Mouse (Mus musculus): ENCODE measurements at regions not wholly inside any gene's neighbourhood (a gene's known extent, or its start where the extent isn't known, plus 50 kb on each side); places are given as distances from the start of the nearest gene placed in this dataset.

DNA sequence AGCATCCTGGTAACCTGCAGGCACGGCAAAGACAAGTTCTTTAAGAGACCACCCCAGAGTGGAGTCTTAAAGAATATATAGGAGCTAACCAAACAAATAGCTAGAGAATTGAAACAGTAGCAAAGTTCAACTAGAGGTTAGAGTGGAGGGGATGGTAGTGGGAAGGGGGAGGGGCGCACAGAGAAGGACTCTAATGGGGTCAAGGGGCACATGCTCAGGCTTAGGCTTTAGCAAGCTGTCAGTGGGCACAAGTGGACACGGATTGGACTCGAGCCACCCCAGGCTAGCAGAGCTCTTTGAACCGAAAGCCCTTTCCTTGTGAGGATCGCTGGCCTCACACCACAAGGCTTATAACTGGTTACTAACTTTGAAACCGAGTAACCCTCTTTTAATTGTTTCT, 53.4 kb upstream of the Sipa1l1 start:
- no peak for DNase-seq (ENCODE audit: low read depth, low spot score)

Data from 3T3-L1 (cell line).